Mouse (Mus musculus) limb, embryonic 12.5 days (tissue): Measurements from ENCODE around the gene Usp30. TPM values are rescaled to one million over a fixed set of nuclear protein-coding genes. Genes with fewer than 3 reads are reported as not detected.

ENCODE experiments used
- ATAC-seq: fragments of 200-750 bp; cut with Nextera tagmentation; 2 replicates; pipeline ENCODE4 v1.8.0; 2017; ENCODE audit warnings: low read depth, moderate TSS enrichment; ENCODE audit not compliant: insufficient number of reproducible peaks, insufficient read depth, low FRiP score, low TSS enrichment
- H3K27ac ChIP-seq: fragments of 300-500 bp; sonication (generic); 2 replicates; pipeline ENCODE4 v1.5.1; 2016; ENCODE audit warnings: mild to moderate bottlenecking, moderate library complexity
- H3K27me3 ChIP-seq: fragments of 300-500 bp; sonication (generic); 2 replicates; pipeline ENCODE4 v1.6.1; 2016; ENCODE audit warnings: mild to moderate bottlenecking, moderate library complexity
- H3K36me3 ChIP-seq: fragments of 300-500 bp; sonication (generic); 2 replicates; pipeline ENCODE4 v1.6.1; 2016; ENCODE audit warnings: mild to moderate bottlenecking, moderate library complexity
- H3K4me1 ChIP-seq: fragments of 300-500 bp; sonication (generic); replicated peaks from 2 replicates; pipeline ENCODE4 v1.6.1; 2016
- H3K4me2 ChIP-seq: fragments of 300-500 bp; sonication (generic); 2 replicates; pipeline ENCODE4 v1.6.1; 2016; ENCODE audit warnings: mild to moderate bottlenecking, moderate library complexity
- H3K4me3 ChIP-seq: fragments of 300-500 bp; sonication (generic); replicated peaks from 2 replicates; pipeline ENCODE4 v1.5.1; 2016; ENCODE audit warnings: mild to moderate bottlenecking
- H3K9ac ChIP-seq: fragments of 300-500 bp; sonication (generic); replicated peaks from 2 replicates; pipeline ENCODE4 v1.6.1; 2016; ENCODE audit warnings: mild to moderate bottlenecking, moderate library complexity
- H3K9me3 ChIP-seq: fragments of 300-500 bp; sonication (generic); 2 replicates; pipeline ENCODE4 v1.6.1; 2016; ENCODE audit warnings: mild to moderate bottlenecking, moderate library complexity
- WGBS: fragments of 180-500 bp; shearing (Covaris S2); methylation state at CpG from one replicate; pipeline ENCODE4 v1.1.7; 2016; 5-methylcytosine and 5-hydroxymethylcytosine counted together
- polyA plus RNA-seq: library from polyadenylated mRNA; unstranded; fragments of >200 nt; fragmentation: Nextera tagmentation; extraction: Ambion mirVana; gene quantifications from 2 replicates; pipeline ENCODE4 v1.2.1, GENCODE M21; 2016

The Usp30 gene
- polyA plus RNA-seq, 1 experiment from 2014 or later: 15.5 TPM

DNA sequence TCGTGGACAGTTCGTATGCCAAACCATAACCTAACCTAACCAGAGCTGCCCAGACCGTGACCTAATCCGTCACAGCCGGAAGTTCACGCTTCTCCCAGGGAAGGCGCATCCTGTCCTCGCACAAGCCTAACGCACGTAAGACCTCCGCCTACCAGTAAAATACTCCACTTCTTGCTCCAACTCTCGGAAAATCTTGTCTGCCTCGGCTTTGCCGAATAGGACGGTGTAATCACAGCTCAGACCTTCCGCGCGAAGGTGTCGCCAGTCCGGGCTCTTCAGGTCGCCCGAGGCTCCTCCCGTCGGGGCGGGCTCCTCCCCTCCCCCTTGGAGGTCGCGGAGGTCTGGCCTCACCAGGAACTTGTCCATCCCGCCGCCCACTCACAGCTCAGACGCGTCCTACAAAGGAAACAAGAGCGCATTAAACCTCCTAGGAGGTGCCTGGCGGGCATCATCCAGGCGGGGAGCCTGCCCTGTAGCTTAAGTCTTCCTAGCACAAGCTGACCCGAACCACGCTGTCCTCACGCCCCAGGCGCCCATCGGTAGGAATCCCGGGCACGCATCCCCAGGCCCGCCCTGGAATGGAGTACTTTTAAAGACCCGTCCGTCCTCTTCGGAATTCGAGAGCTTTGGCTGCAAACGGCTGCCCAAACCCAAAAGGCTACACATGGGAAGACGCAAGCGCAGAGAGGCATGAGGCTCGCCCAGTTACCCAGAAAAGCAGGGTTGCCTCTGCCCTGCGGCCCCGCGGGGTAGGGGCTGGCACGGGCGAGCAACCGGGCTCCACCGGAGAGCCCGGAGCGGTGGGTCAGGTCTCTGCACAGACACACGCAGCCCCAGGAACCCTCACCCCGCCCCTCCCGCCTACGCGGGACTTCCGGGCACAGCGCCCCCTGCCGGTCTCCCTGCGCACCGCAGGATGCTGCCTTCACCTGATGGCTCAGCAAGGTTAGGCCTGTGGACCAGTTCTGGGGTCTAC is 62.4 kb downstream of the Usp30 start, which contains the start of gene Alkbh2:
Alkbh2 (minus strand) TSS at position 845 of the 976 bp plus-strand sequence.
- H3K36me3 ChIP-seq: peaks cover 37% of the 10 kb centered on the region
- WGBS: under 1% methylated on average over 69 of the region's 69 CpGs
- ATAC-seq: peak; percentile 2; the same call in 1 of the 2 replicates
- H3K27me3 ChIP-seq: no peaks in the 10 kb centered on the region
- H3K4me3 ChIP-seq: peak within 1 kb of the TSS; percentile 66
- H3K9ac ChIP-seq: peak within 1 kb of the TSS; percentile 74
- H3K4me1 ChIP-seq: peaks cover 22% of the 10 kb centered on the region
- H3K4me2 ChIP-seq: peak within 1 kb of the TSS; percentile 94
- peak within 1 kb of the TSS; percentile 94 for H3K27ac ChIP-seq
- H3K9me3 ChIP-seq: no peaks in the 10 kb centered on the region

GRCm38 (mm10) chr5:114129550-114130210 is 64.4 kb downstream of the Usp30 start:
- WGBS: 81% methylated on average over 15 of the region's 15 CpGs
- Histone ChIP-seq H3K4me1 (peaks cover 33% of the 10 kb centered on the region), H3K9me3 (no peaks in the 10 kb centered on the region), H3K27ac (no peak overlapping the region), H3K9ac (no peak overlapping the region), H3K4me2 (peak overlapping the region; percentile 68), H3K36me3 (peaks cover 34% of the 10 kb centered on the region), H3K27me3 (no peaks in the 10 kb centered on the region), H3K4me3 (peak overlapping the region; percentile 65)
- ATAC-seq: no peak

DNA sequence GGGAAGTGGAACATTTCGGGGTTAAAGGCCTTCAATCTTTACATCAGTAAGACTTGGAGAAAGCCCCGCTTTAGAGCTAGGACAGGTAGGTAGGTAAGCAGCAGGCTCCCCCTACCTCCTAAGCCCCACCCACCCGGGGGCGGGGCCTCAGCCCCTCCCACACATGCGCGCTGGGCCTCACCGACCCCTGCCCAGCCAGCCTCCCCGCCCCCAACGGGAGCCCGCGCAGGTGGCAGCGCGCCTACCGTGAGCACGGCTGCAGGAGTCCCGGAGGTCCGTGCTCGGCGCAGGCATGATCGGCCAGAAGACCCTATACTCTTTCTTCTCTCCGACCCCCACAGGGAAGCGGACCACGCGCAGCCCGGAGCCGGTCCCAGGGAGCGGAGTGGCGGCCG is 64.9 kb downstream of the Usp30 start, which contains the start of gene Ung:
Ung (plus strand) TSS at position 176 of the 395 bp plus-strand sequence.
- peak within 1 kb of the TSS; percentile 65 for H3K4me3 ChIP-seq
- under 1% methylated on average over 29 of the region's 29 CpGs for WGBS
- H3K4me1 ChIP-seq: peaks cover 33% of the 10 kb centered on the region
- ATAC-seq: no peak; the same call in none of the 2 replicates
- peak within 1 kb of the TSS; percentile 68 for H3K4me2 ChIP-seq
- H3K27ac ChIP-seq: peak within 1 kb of the TSS; percentile 85
- peak within 1 kb of the TSS; percentile 68 for H3K9ac ChIP-seq
- H3K36me3 ChIP-seq: peaks cover 32% of the 10 kb centered on the region
- no peaks in the 10 kb centered on the region for H3K9me3 ChIP-seq
- no peaks in the 10 kb centered on the region for H3K27me3 ChIP-seq

DNA sequence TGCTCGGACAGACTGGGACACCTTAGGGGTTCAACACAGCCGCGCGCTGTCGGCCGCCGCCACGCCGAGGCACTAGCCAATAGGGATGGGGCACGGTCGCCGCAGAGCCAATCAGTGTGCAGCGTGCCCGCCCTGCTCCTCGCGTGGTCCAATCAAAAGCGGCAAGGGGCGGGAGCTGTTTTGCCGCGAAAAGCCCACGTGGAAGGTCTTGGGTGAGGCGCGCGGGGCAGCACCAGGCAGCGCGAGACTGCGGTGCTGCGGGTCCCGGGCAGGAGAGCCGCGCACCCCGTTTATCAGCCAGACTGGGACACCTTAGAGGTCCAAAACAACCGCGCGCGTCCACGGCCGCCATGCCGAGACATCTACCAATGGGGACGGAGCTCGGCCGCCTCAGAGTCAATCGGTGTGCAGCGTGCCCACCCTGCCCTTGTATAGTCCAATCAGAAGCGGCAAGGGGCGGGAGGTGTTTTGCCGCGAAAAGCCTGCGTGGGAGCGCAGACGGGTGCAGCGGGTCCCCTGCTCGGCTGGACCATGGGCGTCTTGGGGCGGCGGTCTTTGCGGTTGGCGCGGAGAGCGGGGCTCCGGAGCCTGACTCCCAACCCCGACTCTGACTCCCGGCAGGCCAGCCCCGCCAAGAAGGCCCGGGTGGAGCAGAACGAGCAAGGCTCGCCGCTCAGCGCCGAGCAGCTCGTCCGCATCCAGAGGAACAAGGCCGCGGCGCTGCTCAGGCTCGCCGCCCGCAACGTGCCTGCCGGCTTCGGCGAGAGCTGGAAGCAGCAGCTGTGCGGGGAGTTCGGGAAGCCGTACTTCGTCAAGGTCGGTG is 65.6 kb downstream of the Usp30 start:
- H3K4me2 ChIP-seq: peak overlapping the region; percentile 68
- WGBS: under 1% methylated on average over 87 of the region's 87 CpGs
- peak overlapping the region; percentile 65 for H3K4me3 ChIP-seq
- H3K27ac ChIP-seq: peak overlapping the region; percentile 85
- peak; percentile 97 for ATAC-seq
- peaks cover 30% of the 10 kb centered on the region for H3K36me3 ChIP-seq
- no peaks in the 10 kb centered on the region for H3K9me3 ChIP-seq
- H3K4me1 ChIP-seq: peaks cover 33% of the 10 kb centered on the region
- H3K27me3 ChIP-seq: no peaks in the 10 kb centered on the region
- peak overlapping the region; percentile 68 for H3K9ac ChIP-seq

DNA sequence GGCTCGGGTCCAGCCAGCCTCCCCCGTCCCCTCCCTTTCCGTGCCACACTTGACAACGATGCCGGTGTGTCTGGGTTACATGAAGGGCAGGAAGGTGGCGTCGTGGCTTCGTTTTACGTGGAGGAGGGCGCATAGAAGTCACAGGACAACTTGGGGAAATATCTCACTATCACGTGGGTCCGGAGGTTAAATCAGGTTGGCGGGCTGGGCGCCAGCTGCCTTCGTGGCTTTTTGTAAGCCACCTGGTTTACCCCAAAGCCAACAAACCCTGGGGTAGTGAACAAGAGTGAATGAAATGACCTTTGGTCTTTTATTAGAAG is 66.2 kb downstream of the Usp30 start:
- peak overlapping the region; percentile 85 for H3K27ac ChIP-seq
- peak overlapping the region; percentile 65 for H3K4me3 ChIP-seq
- H3K9ac ChIP-seq: peak overlapping the region; percentile 67
- peaks cover 33% of the 10 kb centered on the region for H3K36me3 ChIP-seq
- H3K9me3 ChIP-seq: no peaks in the 10 kb centered on the region
- H3K4me2 ChIP-seq: peak overlapping the region; percentile 68
- WGBS: under 1% methylated on average over 15 of the region's 15 CpGs
- no peak for ATAC-seq
- peaks cover 33% of the 10 kb centered on the region for H3K4me1 ChIP-seq
- no peaks in the 10 kb centered on the region for H3K27me3 ChIP-seq

DNA sequence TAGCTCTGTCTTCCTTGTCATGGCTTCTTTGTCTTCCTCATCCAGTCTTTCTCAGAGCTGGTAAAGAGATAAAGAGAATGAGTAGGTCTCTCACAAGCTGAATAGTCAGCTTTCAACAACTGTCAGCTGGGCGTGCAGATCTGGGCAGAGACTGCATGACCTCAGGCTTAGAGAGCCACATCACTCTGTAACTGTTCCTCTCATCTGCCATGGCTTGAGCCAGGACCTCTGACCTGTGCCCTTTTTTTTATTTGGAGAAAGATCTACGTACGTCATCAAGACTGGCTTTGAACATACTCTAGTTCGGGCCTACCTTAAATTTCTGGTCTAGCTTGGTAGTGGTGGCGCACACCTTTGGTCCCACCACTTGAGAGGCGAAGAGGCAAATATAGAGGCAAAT is 67.6 kb downstream of the Usp30 start:
- peaks cover 30% of the 10 kb centered on the region for H3K4me1 ChIP-seq
- no peak overlapping the region for H3K9ac ChIP-seq
- ATAC-seq: no peak
- H3K4me2 ChIP-seq: peak overlapping the region; percentile 68
- no peaks in the 10 kb centered on the region for H3K9me3 ChIP-seq
- H3K27me3 ChIP-seq: no peaks in the 10 kb centered on the region
- H3K4me3 ChIP-seq: no peak overlapping the region
- WGBS: 85% methylated on average over 6 of the region's 6 CpGs
- no peak overlapping the region for H3K27ac ChIP-seq
- peaks cover 47% of the 10 kb centered on the region for H3K36me3 ChIP-seq

GRCm38 (mm10) chr5:114134091-114134534 is 68.9 kb downstream of the Usp30 start:
- WGBS: 71% methylated on average over 6 of the region's 6 CpGs
- Histone ChIP-seq H3K4me3 (no peak overlapping the region), H3K27ac (no peak overlapping the region), H3K36me3 (peaks cover 59% of the 10 kb centered on the region), H3K4me2 (no peak overlapping the region), H3K27me3 (no peaks in the 10 kb centered on the region), H3K9ac (no peak overlapping the region), H3K9me3 (no peaks in the 10 kb centered on the region), H3K4me1 (peaks cover 39% of the 10 kb centered on the region)
- ATAC-seq: no peak

GRCm38 (mm10) chr5:114135516-114135915 is 70.3 kb downstream of the Usp30 start:
- H3K4me2 ChIP-seq: no peak overlapping the region
- H3K4me3 ChIP-seq: no peak overlapping the region
- H3K36me3 ChIP-seq: peaks cover 72% of the 10 kb centered on the region
- no peak overlapping the region for H3K27ac ChIP-seq
- H3K9me3 ChIP-seq: no peaks in the 10 kb centered on the region
- H3K4me1 ChIP-seq: peaks cover 43% of the 10 kb centered on the region
- H3K27me3 ChIP-seq: no peaks in the 10 kb centered on the region
- no peak overlapping the region for H3K9ac ChIP-seq
- no peak for ATAC-seq
- 89% methylated on average over 10 of the region's 10 CpGs for WGBS

- peaks cover 32% of the 10 kb centered on the region for H3K4me1 ChIP-seq
- H3K9me3 ChIP-seq: no peaks in the 10 kb centered on the region
- H3K4me2 ChIP-seq: no peak overlapping the region
- no peak overlapping the region for H3K9ac ChIP-seq
- H3K36me3 ChIP-seq: peaks cover 69% of the 10 kb centered on the region
- no peaks in the 10 kb centered on the region for H3K27me3 ChIP-seq
- 86% methylated on average over 15 of the region's 15 CpGs for WGBS
- no peak for ATAC-seq
- H3K4me3 ChIP-seq: no peak overlapping the region
- peak overlapping the region; percentile 57; the same call in 1 of the 2 replicates for H3K27ac ChIP-seq
Observed at GRCm38 (mm10) chr5:114137481-114138276, 72.4 kb downstream of the Usp30 start.
